Mouse (Mus musculus) intestine, postnatal 0 days (tissue): ENCODE measurements around the gene Kcng1. TPM values are rescaled to one million over a fixed set of nuclear protein-coding genes. Genes with fewer than 3 reads are reported as not detected.
A peak's percentile ranks its signal among the peaks of the same experiment; 100 is the strongest.

Experiments
- ATAC-seq: fragments of 200-750 bp; cut with Nextera tagmentation; 2 replicates; pipeline ENCODE4 v1.8.0; 2017; ENCODE audit warnings: mild to moderate bottlenecking, moderate TSS enrichment, moderate library complexity
- H3K27ac ChIP-seq: fragments of 300-500 bp; sonication (generic); 2 replicates; pipeline ENCODE4 v1.5.1; 2014; ENCODE audit warnings: mild to moderate bottlenecking, low read depth, low read length, moderate library complexity
- H3K27me3 ChIP-seq: fragments of 300-500 bp; sonication (generic); replicated peaks from 2 replicates; pipeline ENCODE4 v1.6.1; 2014; ENCODE audit warnings: low read length, mixed read lengths; ENCODE audit not compliant: control insufficient read depth, insufficient read depth
- H3K36me3 ChIP-seq: fragments of 300-500 bp; sonication (generic); 2 replicates; pipeline ENCODE4 v1.6.1; 2014; ENCODE audit warnings: mild to moderate bottlenecking, moderate library complexity; ENCODE audit not compliant: control insufficient read depth, insufficient read depth
- H3K4me1 ChIP-seq: fragments of 300-500 bp; sonication (generic); replicated peaks from 2 replicates; pipeline ENCODE4 v1.6.1; 2014; ENCODE audit warnings: antibody characterized with exemption, low read length, mixed read lengths; ENCODE audit not compliant: control insufficient read depth, insufficient read depth
- H3K4me2 ChIP-seq: fragments of 300-500 bp; sonication (generic); replicated peaks from 2 replicates; pipeline ENCODE4 v1.6.1; 2014; ENCODE audit warnings: low read depth, mild to moderate bottlenecking, moderate library complexity
- H3K4me3 ChIP-seq: fragments of 300-500 bp; sonication (generic); 2 replicates; pipeline ENCODE4 v1.5.1; 2014; ENCODE audit warnings: low read depth, low read length
- H3K9ac ChIP-seq: fragments of 300-500 bp; sonication (generic); 2 replicates; pipeline ENCODE4 v1.6.1; 2014; ENCODE audit warnings: mild to moderate bottlenecking, low read depth, low read length
- H3K9me3 ChIP-seq: fragments of 300-500 bp; sonication (generic); 2 replicates; pipeline ENCODE4 v1.6.1; 2016; ENCODE audit warnings: mixed run types; ENCODE audit not compliant: control insufficient read depth
- CTCF ChIP-seq: sonication (generic); IDR thresholded peaks from 2 replicates; pipeline ENCODE4 v1.5.1; 2016; ENCODE audit warnings: low read depth, mild to moderate bottlenecking, control low read depth, antibody characterized with exemption, moderate library complexity
- WGBS: fragments of 180-500 bp; shearing (Covaris S2); extraction: QIAGEN DNeasy Blood & Tissue Kit; methylation state at CpG from one replicate; pipeline ENCODE4 v1.1.7; 2014; 5-methylcytosine and 5-hydroxymethylcytosine counted together
- polyA plus RNA-seq: library from polyadenylated mRNA; unstranded; fragments of >200 nt; fragmentation: Nextera tagmentation; extraction: Ambion mirVana; gene quantifications from 2 replicates; pipeline ENCODE4 v1.2.1, GENCODE M21; 2015

Kcng1 gene
- polyA plus RNA-seq, 1 experiment from 2014 or later = 1.8 TPM

DNA sequence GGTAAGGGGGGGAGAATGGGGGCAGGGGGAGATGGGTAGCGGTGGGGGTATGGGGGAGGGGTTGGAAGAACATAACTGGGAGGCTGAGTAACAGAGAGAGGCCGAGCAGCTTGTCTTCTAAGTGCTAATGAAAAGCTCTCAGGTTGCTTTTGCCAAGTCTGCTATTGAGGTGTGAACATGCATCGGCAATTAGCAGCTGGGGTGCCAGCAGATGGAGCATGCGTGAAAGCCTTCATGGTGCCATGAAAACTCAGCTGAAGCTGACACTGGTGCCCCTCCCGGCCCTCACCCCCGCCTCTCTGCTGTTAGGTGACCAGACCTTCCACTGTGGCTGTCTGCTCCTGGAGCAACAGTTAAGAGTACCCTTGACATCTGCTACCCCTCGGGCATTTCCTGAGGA, 27.7 kb downstream of the Kcng1 start:
- Histone ChIP-seq H3K27me3 (no peaks in the 10 kb centered on the region), H3K4me3 (no peak overlapping the region), H3K4me2 (no peak overlapping the region), H3K27ac (no peak overlapping the region), H3K9me3 (no peaks in the 10 kb centered on the region), H3K9ac (no peak overlapping the region), H3K4me1 (no peaks in the 10 kb centered on the region), H3K36me3 (no peaks in the 10 kb centered on the region)
- 57% methylated on average over 7 of the region's 7 CpGs for WGBS
- ATAC-seq = no peak
- TF ChIP-seq CTCF = no peak

DNA sequence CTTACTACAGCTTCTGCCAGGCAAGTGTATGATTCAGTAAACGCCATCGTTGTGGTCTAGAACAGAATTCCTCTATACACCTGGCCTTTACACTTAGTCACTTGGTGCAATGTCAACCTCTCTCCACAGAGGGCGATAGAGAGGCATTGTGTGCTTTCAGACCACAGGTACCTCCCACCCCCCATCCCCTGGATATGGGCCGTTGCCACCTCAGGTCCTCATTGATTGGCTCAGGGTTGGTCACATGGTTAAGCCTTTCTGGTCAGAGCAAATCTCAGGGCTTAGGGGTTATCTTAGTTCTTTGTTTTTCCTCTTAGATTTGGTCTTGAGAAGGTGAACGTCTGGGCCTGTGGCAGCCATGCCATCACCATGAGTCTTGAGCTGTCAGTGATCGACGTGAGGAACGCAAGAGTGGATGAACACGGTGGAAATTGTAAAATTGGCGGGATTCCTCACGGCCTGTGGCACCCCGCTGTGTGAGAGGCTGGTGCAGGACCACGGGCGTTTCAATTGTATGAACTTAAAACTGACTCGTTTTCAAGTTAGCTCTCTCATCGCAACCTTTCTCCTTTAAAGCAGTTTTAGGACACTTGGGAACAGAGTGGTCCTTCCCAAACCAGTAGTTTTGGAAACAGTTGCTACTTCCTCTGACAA, 28.8 kb downstream of the Kcng1 start:
- ATAC-seq = no peak
- H3K4me2 ChIP-seq = no peak overlapping the region
- no peak overlapping the region for H3K4me3 ChIP-seq
- no peaks in the 10 kb centered on the region for H3K27me3 ChIP-seq
- H3K9ac ChIP-seq = no peak overlapping the region
- H3K9me3 ChIP-seq = no peaks in the 10 kb centered on the region
- H3K27ac ChIP-seq = no peak overlapping the region
- WGBS = 20% methylated on average over 16 of the region's 16 CpGs
- peak; percentile 81 for TF ChIP-seq CTCF
- H3K4me1 ChIP-seq = no peaks in the 10 kb centered on the region
- no peaks in the 10 kb centered on the region for H3K36me3 ChIP-seq

DNA sequence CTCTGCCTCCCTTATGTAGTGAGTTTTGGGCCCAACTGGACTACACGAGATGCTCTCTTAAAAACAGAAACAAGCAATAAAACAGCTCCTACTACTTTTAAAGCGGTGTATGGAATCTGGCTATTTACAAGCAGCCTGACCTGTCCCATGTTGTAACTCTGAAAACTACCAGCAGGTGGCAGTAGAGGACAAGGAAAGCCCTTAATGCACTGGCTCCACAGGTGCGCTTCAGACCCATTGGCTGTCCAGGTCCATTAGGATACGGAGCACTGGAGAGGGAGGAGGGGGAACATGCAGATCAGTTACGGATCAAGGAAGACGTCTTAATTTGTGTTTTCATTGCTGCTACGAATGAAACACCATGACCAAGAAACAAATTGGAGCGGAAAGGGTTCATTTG, 31.3 kb downstream of the Kcng1 start:
- 16% methylated on average over 8 of the region's 8 CpGs for WGBS

DNA sequence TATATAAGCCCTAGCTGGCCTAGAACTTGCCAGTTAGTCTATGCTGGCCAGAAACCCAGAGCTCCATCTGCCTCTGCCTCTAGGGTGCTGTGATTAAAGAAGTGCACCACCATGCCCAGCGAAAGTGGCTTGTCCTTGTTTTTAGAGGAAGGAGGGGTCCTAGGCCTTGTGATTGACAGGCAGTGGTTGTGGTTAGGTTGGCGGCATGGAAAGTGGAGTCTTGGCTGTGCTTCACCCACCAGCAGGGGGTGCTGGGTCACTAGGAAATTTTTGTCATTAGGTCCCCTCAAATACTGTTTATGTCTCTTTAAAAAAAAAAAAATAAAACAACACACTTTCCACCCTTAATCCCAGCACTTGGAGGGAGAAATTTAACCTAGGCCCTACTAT, 32.7 kb downstream of the Kcng1 start:
- Histone ChIP-seq H3K9ac (no peak overlapping the region), H3K4me2 (no peak overlapping the region), H3K4me3 (no peak overlapping the region), H3K36me3 (no peaks in the 10 kb centered on the region), H3K27me3 (no peaks in the 10 kb centered on the region), H3K4me1 (no peaks in the 10 kb centered on the region), H3K9me3 (no peaks in the 10 kb centered on the region), H3K27ac (no peak overlapping the region)
- 43% methylated on average over 2 of the region's 2 CpGs for WGBS
- peak; percentile 56 for TF ChIP-seq CTCF
- ATAC-seq = no peak

More for the DNA sequence above, 31.3 kb downstream of the Kcng1 start:
- Histone ChIP-seq H3K27ac (no peak overlapping the region), H3K9me3 (no peaks in the 10 kb centered on the region), H3K4me2 (no peak overlapping the region), H3K9ac (no peak overlapping the region), H3K36me3 (no peaks in the 10 kb centered on the region), H3K4me1 (no peaks in the 10 kb centered on the region), H3K27me3 (no peaks in the 10 kb centered on the region), H3K4me3 (no peak overlapping the region)
- peak; percentile 56 for ATAC-seq
- TF ChIP-seq CTCF = peak; percentile 95

DNA sequence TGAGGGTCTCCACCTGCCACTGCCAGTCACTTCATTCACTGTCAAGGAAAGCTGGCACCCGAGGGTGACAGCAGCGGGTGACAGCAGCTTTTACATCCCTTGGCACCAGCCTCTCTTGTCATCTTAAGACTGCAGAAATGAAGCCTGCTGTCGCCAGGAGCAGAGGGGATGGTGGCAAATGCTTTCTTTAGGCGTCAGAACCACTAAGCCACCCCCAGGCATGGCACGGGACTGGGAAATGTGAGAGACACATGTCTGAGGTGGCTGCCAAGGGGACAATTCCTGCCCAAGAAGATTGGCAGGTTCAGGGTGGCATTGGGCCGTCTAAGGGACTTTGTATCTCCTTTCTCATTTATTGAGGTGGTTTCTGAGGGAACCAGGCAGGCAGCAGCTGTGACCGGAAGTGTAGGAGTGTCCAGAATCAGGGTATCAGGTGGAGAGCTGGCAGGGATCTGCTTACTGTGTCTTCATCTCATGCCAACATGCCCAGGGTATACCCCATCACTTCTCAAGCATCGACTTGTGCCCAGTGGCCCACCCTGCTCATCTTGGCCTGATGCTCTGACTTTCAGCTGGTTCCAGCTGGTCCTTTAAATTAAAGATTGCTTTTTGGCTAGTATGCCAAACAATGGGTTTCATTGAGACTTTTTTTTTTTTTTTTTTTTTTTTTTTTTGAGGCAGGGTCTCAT, 33.2 kb downstream of the Kcng1 start:
- Histone ChIP-seq H3K27ac (no peak overlapping the region), H3K9ac (no peak overlapping the region), H3K36me3 (no peaks in the 10 kb centered on the region), H3K27me3 (no peaks in the 10 kb centered on the region), H3K4me3 (no peak overlapping the region), H3K4me2 (no peak overlapping the region), H3K9me3 (no peaks in the 10 kb centered on the region), H3K4me1 (no peaks in the 10 kb centered on the region)
- no peak for ATAC-seq
- WGBS = 78% methylated on average over 8 of the region's 8 CpGs
- no peak for TF ChIP-seq CTCF

DNA sequence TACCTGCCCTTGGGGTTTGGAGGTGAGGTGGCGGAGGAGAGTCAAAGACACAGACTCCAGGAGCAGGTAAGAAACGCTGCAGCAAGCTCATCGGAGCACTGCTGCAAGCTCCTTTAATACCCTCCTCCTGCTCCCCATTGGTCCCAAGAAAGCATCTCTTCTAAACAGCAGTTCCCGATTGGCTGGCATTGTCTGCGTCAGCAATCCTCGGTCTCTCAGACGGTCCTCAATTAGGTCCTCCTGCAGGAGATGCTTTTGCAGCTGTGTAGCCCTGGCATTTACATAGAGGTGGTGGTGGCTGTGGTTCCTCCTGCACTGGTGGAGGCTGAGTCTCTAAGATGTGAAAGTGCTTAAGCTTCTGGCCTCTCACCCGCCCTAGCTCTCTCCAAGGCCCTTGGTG, 36.0 kb downstream of the Kcng1 start:
- no peak for ATAC-seq
- no peaks in the 10 kb centered on the region for H3K27me3 ChIP-seq
- H3K9ac ChIP-seq = no peak overlapping the region
- no peak for TF ChIP-seq CTCF
- H3K4me3 ChIP-seq = no peak overlapping the region
- H3K9me3 ChIP-seq = no peaks in the 10 kb centered on the region
- no peak overlapping the region for H3K4me2 ChIP-seq
- WGBS = 31% methylated on average over 8 of the region's 8 CpGs
- H3K36me3 ChIP-seq = no peaks in the 10 kb centered on the region
- no peaks in the 10 kb centered on the region for H3K4me1 ChIP-seq
- no peak overlapping the region for H3K27ac ChIP-seq
